Comparison of ENCODE assay signal across 8 mouse cellular contexts in the genomic region with DNA sequence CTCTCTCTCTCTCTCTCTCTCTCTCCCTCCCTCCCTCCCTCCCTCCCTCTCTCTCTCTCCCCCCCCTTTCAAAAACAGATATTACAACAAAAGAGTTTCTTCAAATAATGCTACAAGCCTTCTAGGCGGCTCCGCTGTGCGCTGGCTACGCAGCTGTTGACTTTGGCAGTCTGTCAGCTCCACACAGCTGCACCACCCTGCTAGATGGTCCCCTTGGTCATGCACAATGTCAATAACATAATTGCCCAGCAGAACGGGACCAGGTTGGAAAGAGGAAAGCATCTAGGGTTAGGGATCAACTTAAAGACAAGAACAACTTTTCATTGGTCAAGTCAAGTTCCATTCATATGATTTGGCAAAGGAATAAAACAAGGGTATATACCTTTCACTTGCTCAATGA.
DNase-seq lines count a peak whose midpoint lies in the region; ATAC-seq and TF ChIP-seq lines count a peak whose summit lies in the region.

No protein-coding gene starts in this region.

- peak; percentile 49 for DNase-seq in cerebellum, adult 9-11 months
- DNase-seq in cerebellum, postnatal 36 days, result no peak
- DNase-seq in neural tube, embryonic 11.5 days (ENCODE audit: low spot score), result peak; percentile 14
- DNase-seq in neural tube, embryonic 10.5 days (ENCODE audit: extremely low spot score, low spot score), result no peak
- peak; percentile 78 for DNase-seq in stomach, postnatal 0 days (ENCODE audit: low spot score)
- no peak for DNase-seq in adipocyte (ENCODE audit: low spot score)
- no peak for DNase-seq in B cell, adult 2 months

- no peaks in the 10 kb centered on the region for H3K36me3 ChIP-seq in neural tube, embryonic 11.5 days (ENCODE audit: control insufficient read depth, insufficient read depth, low read length)
- no peaks in the 10 kb centered on the region for H3K36me3 ChIP-seq in intestine, postnatal 0 days (ENCODE audit: control insufficient read depth, insufficient read depth)
- H3K36me3 ChIP-seq in stomach, postnatal 0 days (ENCODE audit: control insufficient read depth, insufficient read depth, low read length), result no peaks in the 10 kb centered on the region

- no peak overlapping the region for H3K27ac ChIP-seq in neural tube, embryonic 11.5 days (ENCODE audit: low read depth, low read length)
- H3K27ac ChIP-seq in intestine, postnatal 0 days (ENCODE audit: low read depth, low read length), result no peak overlapping the region
- no peak overlapping the region for H3K27ac ChIP-seq in stomach, postnatal 0 days (replicated peaks)

- TF ChIP-seq EP300 in stomach, postnatal 0 days (optimal IDR thresholded peaks at IDR 0.05), result no peak

- no peaks in the 10 kb centered on the region for H3K4me1 ChIP-seq in neural tube, embryonic 11.5 days (ENCODE audit: control insufficient read depth, insufficient read depth, low read length)
- H3K4me1 ChIP-seq in intestine, postnatal 0 days (replicated peaks; ENCODE audit: control insufficient read depth, insufficient read depth, low read length), result no peaks in the 10 kb centered on the region
- H3K4me1 ChIP-seq in stomach, postnatal 0 days (replicated peaks; ENCODE audit: control insufficient read depth, insufficient read depth), result peaks cover 5% of the 10 kb centered on the region; the same call in 1 of the 2 replicates

- H3K9ac ChIP-seq in neural tube, embryonic 11.5 days (ENCODE audit: low read length), result no peak overlapping the region
- no peak overlapping the region for H3K9ac ChIP-seq in intestine, postnatal 0 days (ENCODE audit: low read depth, low read length)
- no peak overlapping the region for H3K9ac ChIP-seq in stomach, postnatal 0 days (ENCODE audit: low read length)

- TF ChIP-seq CTCF in intestine, postnatal 0 days (IDR thresholded peaks at IDR 0.05; ENCODE audit: low read depth), result no peak
- no peak for TF ChIP-seq CTCF in stomach, postnatal 0 days (IDR thresholded peaks at IDR 0.05; ENCODE audit: low read depth)

- WGBS in neural tube, embryonic 11.5 days, result 6% methylated on average over 5 of the region's 5 CpGs
- under 1% methylated on average over 5 of the region's 5 CpGs for WGBS in intestine, postnatal 0 days
- WGBS in stomach, postnatal 0 days, result 3% methylated on average over 5 of the region's 5 CpGs

- 0 out of 2 replicates have a peak overlapping the region, but pooled peaks have one; percentile 94 for H3K4me2 ChIP-seq in neural tube, embryonic 11.5 days (ENCODE audit: low read depth)
- peak overlapping the region; percentile 52; the same call in 1 of the 2 replicates for H3K4me2 ChIP-seq in intestine, postnatal 0 days (replicated peaks; ENCODE audit: low read depth)
- peak overlapping the region; percentile 69; the same call in 1 of the 2 replicates for H3K4me2 ChIP-seq in stomach, postnatal 0 days (replicated peaks; ENCODE audit: low read depth)

- no peaks in the 10 kb centered on the region for H3K27me3 ChIP-seq in neural tube, embryonic 11.5 days (ENCODE audit: control insufficient read depth, insufficient read depth, low read length)
- H3K27me3 ChIP-seq in intestine, postnatal 0 days (replicated peaks; ENCODE audit: control insufficient read depth, insufficient read depth, low read length), result 0 out of 2 replicates have a peak, but pooled peaks cover 13% of the 10 kb centered on the region
- no peaks in the 10 kb centered on the region for H3K27me3 ChIP-seq in stomach, postnatal 0 days (ENCODE audit: control insufficient read depth, insufficient read depth, low read length)

- ATAC-seq in neural tube, embryonic 11.5 days (ENCODE audit: insufficient read depth, low FRiP score, low TSS enrichment), result peak; percentile 47
- no peak for ATAC-seq in intestine, postnatal 0 days
- peak; percentile 91 for ATAC-seq in stomach, postnatal 0 days (ENCODE audit: low FRiP score, low TSS enrichment)

- H3K9me3 ChIP-seq in neural tube, embryonic 11.5 days (ENCODE audit: control insufficient read depth, low read length), result no peaks in the 10 kb centered on the region
- H3K9me3 ChIP-seq in intestine, postnatal 0 days (ENCODE audit: control insufficient read depth), result no peaks in the 10 kb centered on the region
- no peaks in the 10 kb centered on the region for H3K9me3 ChIP-seq in stomach, postnatal 0 days (ENCODE audit: control insufficient read depth, low read length)

- H3K4me3 ChIP-seq in neural tube, embryonic 11.5 days (ENCODE audit: low read depth, low read length), result no peak overlapping the region; the same call in 1 of the 2 replicates
- H3K4me3 ChIP-seq in intestine, postnatal 0 days (ENCODE audit: low read depth, low read length), result no peak overlapping the region
- no peak overlapping the region for H3K4me3 ChIP-seq in stomach, postnatal 0 days (ENCODE audit: low read depth, low read length)

Comparison
In these comparisons a context has a peak if more than half of its experiments do, and no peak if none do; other contexts are left out.
1. DNase-seq: peak in cerebellum, adult 9-11 months (single experiment), neural tube, embryonic 11.5 days (single experiment) and stomach, postnatal 0 days (single experiment); none in cerebellum, postnatal 36 days (0 of 2), neural tube, embryonic 10.5 days (single experiment), adipocyte (single experiment) and B cell, adult 2 months (0 of 2).
2. Peak in every context shown above with its lines, with median percentiles within 50 percentile points of each other: H3K4me2 ChIP-seq.